Mouse (Mus musculus): ENCODE results near the gene Eps8l1.
"Not testable (repeated sequence)": the region's sequence is repeated elsewhere in the genome, so short reads cannot be mapped to it uniquely, and the experiment has no call there.

Gene Eps8l1

GRCm38 (mm10) chr7:4460576-4461434 lies at the start of gene Eps8l1:
Gene Eps8l1 (plus strand): TSS chr7:4460674.
- no peak for DNase-seq (ENCODE audit: low spot score)

GRCm38 (mm10) chr7:4412406-4412805 lies 48.1 kb upstream of the Eps8l1 start:
- DNase-seq (ENCODE audit: low spot score), result not testable (repeated sequence)

GRCm38 (mm10) chr7:4419681-4420080 lies 40.8 kb upstream of the Eps8l1 start:
- no peak for DNase-seq (ENCODE audit: low spot score)

- no peak for DNase-seq (ENCODE audit: low spot score)
Observed at GRCm38 (mm10) chr7:4420230-4420629, 40.2 kb upstream of the Eps8l1 start.

- peak; percentile 92 for DNase-seq (ENCODE audit: low spot score)
Observed at GRCm38 (mm10) chr7:4427161-4427912, 33.1 kb upstream of the Eps8l1 start.

- no peak for DNase-seq (ENCODE audit: low spot score)
Observed at GRCm38 (mm10) chr7:4430246-4430844, 30.1 kb upstream of the Eps8l1 start.

- DNase-seq (ENCODE audit: low spot score), result peak; percentile 44
Observed at GRCm38 (mm10) chr7:4431548-4431947, 28.9 kb upstream of the Eps8l1 start.

- no peak for DNase-seq (ENCODE audit: low spot score)
Observed at GRCm38 (mm10) chr7:4432026-4432425, 28.4 kb upstream of the Eps8l1 start.

GRCm38 (mm10) chr7:4437721-4438120 lies 22.8 kb upstream of the Eps8l1 start:
- DNase-seq (ENCODE audit: low spot score), result no peak

GRCm38 (mm10) chr7:4440549-4440948 lies 19.9 kb upstream of the Eps8l1 start:
- no peak for DNase-seq (ENCODE audit: low spot score)

GRCm38 (mm10) chr7:4445216-4445791 lies 15.2 kb upstream of the Eps8l1 start, which contains the start of gene Rdh13:
Gene Rdh13 (minus strand): TSS chr7:4445649.
- peak; percentile 83 for DNase-seq (ENCODE audit: low spot score)

GRCm38 (mm10) chr7:4447138-4447537 lies 13.3 kb upstream of the Eps8l1 start:
- no peak for DNase-seq (ENCODE audit: low spot score)

GRCm38 (mm10) chr7:4448439-4448838 lies 12.0 kb upstream of the Eps8l1 start:
- no peak for DNase-seq (ENCODE audit: low spot score)

- DNase-seq (ENCODE audit: low spot score), result no peak
Observed at GRCm38 (mm10) chr7:4449211-4449610, 11.3 kb upstream of the Eps8l1 start.

- DNase-seq (ENCODE audit: low spot score), result no peak
Observed at GRCm38 (mm10) chr7:4452644-4453043, 7.8 kb upstream of the Eps8l1 start.

GRCm38 (mm10) chr7:4464194-4464824 lies 3.8 kb downstream of the Eps8l1 start:
- DNase-seq (ENCODE audit: low spot score), result no peak

GRCm38 (mm10) chr7:4467801-4468200 lies 7.3 kb downstream of the Eps8l1 start:
- no peak for DNase-seq (ENCODE audit: low spot score)

- peak; percentile 71 for DNase-seq (ENCODE audit: low spot score)
Observed at GRCm38 (mm10) chr7:4470275-4471178, 10.1 kb downstream of the Eps8l1 start.

- DNase-seq (ENCODE audit: low spot score), result peak; percentile 76
Observed at GRCm38 (mm10) chr7:4471179-4471555, 10.7 kb downstream of the Eps8l1 start.

GRCm38 (mm10) chr7:4473940-4474339 lies 13.5 kb downstream of the Eps8l1 start:
- no peak for DNase-seq (ENCODE audit: low spot score)
